Mouse (Mus musculus) frontal cortex, postnatal 36 days (tissue): ENCODE data around the gene Grm7.

Experiments used
- DNase-seq, 2 experiments: peaks; one replicate each; pipeline ENCODE4 v3.0.0; 2022; ENCODE audit warnings: low spot score in 2 of 2

The Grm7 gene

GRCm38 (mm10) chr6:110982013-110982412 is 336.6 kb downstream of the Grm7 start:
- DNase-seq: peak in 1 of 2 experiments; percentile 58

GRCm38 (mm10) chr6:111039099-111039498 is 393.7 kb downstream of the Grm7 start:
- DNase-seq: no peak

- DNase-seq: no peak
Observed at GRCm38 (mm10) chr6:111045896-111046295, 400.5 kb downstream of the Grm7 start.

GRCm38 (mm10) chr6:111049247-111049646 is 403.9 kb downstream of the Grm7 start:
- no peak for DNase-seq

GRCm38 (mm10) chr6:111054001-111054975 is 408.9 kb downstream of the Grm7 start:
- DNase-seq: peak; percentile 46 to 60

GRCm38 (mm10) chr6:111057798-111058197 is 412.4 kb downstream of the Grm7 start:
- no peak for DNase-seq

GRCm38 (mm10) chr6:111060004-111060403 is 414.6 kb downstream of the Grm7 start:
- no peak for DNase-seq

- DNase-seq: no peak
Observed at GRCm38 (mm10) chr6:111084569-111084968, 439.2 kb downstream of the Grm7 start.

- no peak for DNase-seq
Observed at GRCm38 (mm10) chr6:111094818-111095217, 449.4 kb downstream of the Grm7 start.

GRCm38 (mm10) chr6:111105485-111105884 is 460.1 kb downstream of the Grm7 start:
- DNase-seq: peak in 1 of 2 experiments; percentile 23

GRCm38 (mm10) chr6:111161037-111161436 is 515.7 kb downstream of the Grm7 start:
- DNase-seq: no peak

- DNase-seq: no peak
Observed at GRCm38 (mm10) chr6:111195333-111195732, 550.0 kb downstream of the Grm7 start.

GRCm38 (mm10) chr6:111221083-111221729 is 575.8 kb downstream of the Grm7 start:
- no peak for DNase-seq

GRCm38 (mm10) chr6:111255215-111255614 is 609.8 kb downstream of the Grm7 start:
- DNase-seq: no peak

- no peak for DNase-seq
Observed at GRCm38 (mm10) chr6:111256939-111257338, 611.6 kb downstream of the Grm7 start.

GRCm38 (mm10) chr6:111258256-111258655 is 612.9 kb downstream of the Grm7 start:
- no peak for DNase-seq

- DNase-seq: no peak
Observed at GRCm38 (mm10) chr6:111261181-111261580, 615.8 kb downstream of the Grm7 start.

- no peak for DNase-seq
Observed at GRCm38 (mm10) chr6:111276657-111277056, 631.3 kb downstream of the Grm7 start.

GRCm38 (mm10) chr6:111278516-111278915 is 633.1 kb downstream of the Grm7 start:
- no peak for DNase-seq

- DNase-seq: no peak
Observed at GRCm38 (mm10) chr6:111293505-111294001, 648.2 kb downstream of the Grm7 start.

- DNase-seq: no peak
Observed at GRCm38 (mm10) chr6:111303912-111304555, 658.7 kb downstream of the Grm7 start.

- DNase-seq: no peak
Observed at GRCm38 (mm10) chr6:111361681-111362080, 716.3 kb downstream of the Grm7 start.
